Mouse (Mus musculus) MEL (cell line): ENCODE measurements around the gene Senp8.

Experiments used
- CTCF ChIP-seq, 3 experiments: IDR thresholded peaks in 2 of 3; conservative IDR thresholded peaks in 1 of 3; 2 replicates each; pipeline ENCODE4 v1.5.1; 2011 to 2012; ENCODE audit warnings: low read length in 3 of 3, low read depth in 2 of 3, mild to moderate bottlenecking in 2 of 3, improper control_type of control experiment in 1 of 3, inconsistent platforms in 1 of 3, mixed read lengths in 1 of 3, moderate library complexity in 1 of 3; ENCODE audit not compliant: control insufficient read depth in 1 of 3, insufficient read depth in 1 of 3, poor library complexity in 1 of 3, severe bottlenecking in 1 of 3
- ELF1 ChIP-seq: IDR thresholded peaks from 2 replicates; pipeline ENCODE4 v1.6.1; 2014; ENCODE audit warnings: low read depth, mild to moderate bottlenecking, inconsistent platforms, low read length, improper control_type of control experiment, moderate library complexity
- MEF2A ChIP-seq: IDR thresholded peaks from 2 replicates; pipeline ENCODE4 v1.6.1; 2014; ENCODE audit warnings: low read depth, mild to moderate bottlenecking, inconsistent platforms, low read length, improper control_type of control experiment; ENCODE audit not compliant: poor library complexity, insufficient replicate concordance, severe bottlenecking; ENCODE audit errors: extremely low read depth
- TBP ChIP-seq: IDR thresholded peaks from 2 replicates; pipeline ENCODE4 v1.8.0; 2011; ENCODE audit warnings: low read depth, low read length, improper control_type of control experiment
- TCF12 ChIP-seq: IDR thresholded peaks from 2 replicates; pipeline ENCODE4 v1.6.1; 2014; ENCODE audit warnings: low read depth, mild to moderate bottlenecking, inconsistent platforms, low read length, improper control_type of control experiment, moderate library complexity
- ZC3H11A ChIP-seq: IDR thresholded peaks from 2 replicates; pipeline ENCODE4 v1.6.1; 2012; ENCODE audit warnings: low read depth, mild to moderate bottlenecking, inconsistent platforms, low read length, improper control_type of control experiment
- ZKSCAN1 ChIP-seq: IDR thresholded peaks from 2 replicates; pipeline ENCODE4 v1.6.1; 2012; ENCODE audit warnings: low read depth, mild to moderate bottlenecking, inconsistent platforms, low read length, improper control_type of control experiment, moderate library complexity

- TF ChIP-seq TBP (peak; percentile 87), CTCF (IDR thresholded peaks at IDR 0.05 in 2 of 3, conservative IDR thresholded peaks at IDR 0.05 in 1 of 3; ENCODE audit: control insufficient read depth in 1 of 3, insufficient read depth in 1 of 3, low read depth in 2 of 3, low read length in 3 of 3, poor library complexity in 1 of 3, severe bottlenecking in 1 of 3) (0 out of 6 replicates have a peak, but pooled peaks of 1 of the 3 experiments have one; percentile 5), ELF1 (peak; percentile 50; the same call in 1 of the 2 replicates), MEF2A (no peak; the same call in 1 of the 2 replicates), ZKSCAN1 (no peak), ZC3H11A (no peak), TCF12 (peak; percentile 37; the same call in 1 of the 2 replicates)
These were observed at the start of gene Senp8, which contains the start of gene Myo9a for GRCm38 (mm10) chr9:59750267-59751065.
